Mouse (Mus musculus): Measurements from ENCODE around the gene Cebpb.
A peak's percentile ranks its signal among the peaks of the same experiment; 100 is the strongest.

Cebpb gene

DNA sequence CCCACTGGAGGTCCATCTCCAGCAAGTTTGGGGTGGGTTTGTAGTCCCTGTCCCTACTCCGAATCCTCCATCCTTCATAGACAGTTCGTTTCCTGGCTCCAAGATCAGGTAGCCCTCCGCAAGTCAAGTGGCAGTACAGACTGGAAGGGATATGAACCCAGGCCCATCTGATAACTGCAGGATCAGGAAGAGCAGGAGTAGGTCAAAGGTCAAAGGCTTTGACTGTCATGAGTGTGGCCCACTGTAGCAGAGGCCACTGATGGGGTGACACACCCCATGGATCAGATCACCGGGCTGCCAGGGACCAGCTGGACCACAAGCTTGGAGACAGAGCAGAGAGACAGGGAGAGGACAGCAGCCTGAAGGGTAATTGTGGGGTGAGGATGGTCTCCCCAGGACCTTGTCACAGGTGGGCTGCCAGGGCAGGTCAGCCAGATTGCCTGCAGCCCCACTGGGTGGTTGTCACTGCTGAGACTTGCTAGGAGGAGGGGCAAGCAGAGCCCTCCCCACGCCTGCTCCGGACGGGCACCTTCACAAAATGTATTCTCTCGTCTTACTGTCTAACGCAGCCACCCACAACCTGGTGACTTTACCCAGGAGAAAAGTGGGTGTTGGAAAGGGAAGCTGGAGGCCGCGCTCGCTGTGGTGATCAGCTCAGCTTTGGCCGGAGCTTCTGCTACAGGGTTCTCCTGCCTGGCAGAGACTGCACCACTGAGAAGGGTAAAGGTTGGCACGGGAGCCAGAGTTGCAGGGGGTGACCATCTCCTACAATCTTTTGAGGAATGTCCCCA, 3.4 kb downstream of the Cebpb start:
- no peak for DNase-seq

DNA sequence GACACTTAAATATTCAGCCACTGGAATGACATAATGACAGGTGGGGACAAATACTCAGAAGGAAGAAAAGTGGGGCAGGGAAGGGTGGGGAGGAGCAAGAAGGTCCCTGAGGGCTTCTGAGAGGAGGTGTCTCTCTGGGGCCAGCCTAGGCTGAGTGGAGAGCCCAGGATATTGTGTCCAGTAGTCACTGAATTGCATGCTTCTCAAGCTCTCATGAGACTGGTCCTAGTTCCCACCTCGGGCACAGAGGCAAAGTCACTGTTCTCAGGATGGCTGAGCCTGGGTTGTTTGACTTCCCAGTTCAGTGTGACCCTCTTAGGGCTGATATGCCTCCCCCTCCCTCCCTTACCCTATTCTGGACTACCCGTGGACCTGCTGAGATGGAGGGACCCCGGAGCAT, 4.1 kb downstream of the Cebpb start:
- no peak for DNase-seq

DNA sequence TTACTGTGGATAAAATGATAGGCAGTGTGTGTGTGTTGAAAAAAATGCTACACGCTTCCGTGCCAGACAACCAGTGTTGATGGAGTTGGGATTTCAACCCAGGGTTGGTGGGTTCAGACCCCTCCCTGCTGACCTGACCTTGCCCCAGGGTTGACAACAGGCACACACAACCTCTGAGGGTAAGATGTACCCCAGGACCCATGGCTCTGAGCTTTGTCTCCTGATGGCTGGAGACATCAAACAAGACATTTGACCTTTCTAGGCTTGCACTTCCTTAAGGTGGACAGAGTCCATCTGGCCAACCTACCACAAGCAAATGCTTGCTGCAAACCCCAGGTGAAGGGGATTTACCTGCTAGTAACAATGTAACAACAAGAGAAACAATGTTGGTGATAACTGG, 4.8 kb downstream of the Cebpb start:
- DNase-seq: no peak

DNA sequence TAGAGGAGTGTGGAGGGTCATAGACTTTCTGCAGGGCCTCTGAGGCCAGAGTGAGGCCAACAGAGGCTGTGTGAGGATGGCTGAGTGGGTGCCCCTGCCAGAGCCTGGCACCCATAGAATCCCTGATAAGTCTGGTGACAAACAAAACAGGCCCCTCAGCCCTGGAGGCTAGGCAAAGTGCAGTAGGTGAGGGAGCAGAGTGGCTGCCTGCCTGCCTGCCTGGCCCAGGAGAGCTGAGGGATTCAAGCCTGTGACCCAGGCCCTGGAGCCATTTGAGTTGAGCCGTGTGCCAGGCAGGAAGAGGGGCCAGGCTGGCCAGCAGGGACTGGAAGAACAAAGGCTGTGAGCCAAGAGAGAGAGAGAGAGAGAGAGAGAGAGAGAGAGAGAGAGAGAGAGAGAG, 5.5 kb downstream of the Cebpb start:
- no peak for DNase-seq

DNA sequence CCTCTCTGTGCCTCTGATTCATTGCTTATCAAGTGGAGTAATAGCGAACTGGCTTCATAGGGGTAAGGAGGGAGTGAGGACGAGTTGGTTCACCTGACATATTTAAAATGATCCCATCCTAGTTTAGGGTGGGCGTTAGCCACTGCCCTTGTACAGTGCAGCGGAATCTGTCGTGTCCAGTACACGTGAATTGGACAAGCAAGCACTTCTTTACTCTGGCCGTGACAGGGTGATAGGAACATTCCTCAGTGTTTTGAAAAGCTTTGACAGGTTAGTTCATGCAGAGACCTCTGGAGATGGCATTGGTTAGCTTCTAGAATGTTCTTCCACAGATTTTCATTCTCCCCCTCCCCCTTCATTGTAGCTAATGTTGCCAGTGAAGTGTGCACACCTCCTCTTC, 6.2 kb downstream of the Cebpb start:
- DNase-seq: no peak

DNA sequence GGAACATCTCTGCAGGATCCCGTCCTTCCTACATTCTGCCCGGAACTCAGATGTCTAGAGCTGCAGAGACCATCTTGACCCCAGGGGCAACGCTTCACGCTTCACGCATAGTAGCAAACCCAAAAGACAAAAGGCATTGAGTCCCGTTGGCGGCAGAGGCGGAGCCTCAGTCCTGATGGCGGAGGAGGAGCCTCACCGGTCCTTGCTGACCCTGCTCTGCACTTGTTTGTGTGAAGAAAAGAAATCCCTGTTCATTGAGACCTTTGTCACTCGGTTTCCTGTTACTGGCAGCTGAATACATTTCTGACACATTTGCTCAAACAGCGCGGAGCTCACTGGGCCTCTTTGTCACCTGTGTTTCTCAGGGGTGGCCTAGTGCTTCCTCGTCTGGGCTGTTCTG, 6.8 kb downstream of the Cebpb start:
- no peak for DNase-seq

DNA sequence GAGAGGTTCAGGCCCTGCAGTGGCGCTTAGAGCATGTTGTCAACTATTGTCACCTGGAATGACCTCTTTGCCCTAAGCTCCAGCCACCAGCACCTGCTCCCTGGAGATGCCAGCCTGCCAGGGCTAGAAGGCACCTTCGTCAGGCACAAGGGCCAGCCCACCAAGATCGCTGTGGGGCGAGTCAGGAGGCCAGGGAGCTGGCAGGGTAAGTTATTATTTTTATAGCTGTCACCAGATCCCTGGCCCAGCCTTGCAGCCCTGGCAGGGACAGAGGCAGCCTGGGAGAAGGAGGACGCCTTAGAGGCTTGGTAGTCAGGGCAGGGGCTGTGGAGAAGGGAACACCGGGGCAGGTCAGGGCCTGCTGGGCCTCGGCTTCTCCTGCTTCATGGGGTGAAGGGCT, 7.4 kb downstream of the Cebpb start:
- DNase-seq: no peak

DNA sequence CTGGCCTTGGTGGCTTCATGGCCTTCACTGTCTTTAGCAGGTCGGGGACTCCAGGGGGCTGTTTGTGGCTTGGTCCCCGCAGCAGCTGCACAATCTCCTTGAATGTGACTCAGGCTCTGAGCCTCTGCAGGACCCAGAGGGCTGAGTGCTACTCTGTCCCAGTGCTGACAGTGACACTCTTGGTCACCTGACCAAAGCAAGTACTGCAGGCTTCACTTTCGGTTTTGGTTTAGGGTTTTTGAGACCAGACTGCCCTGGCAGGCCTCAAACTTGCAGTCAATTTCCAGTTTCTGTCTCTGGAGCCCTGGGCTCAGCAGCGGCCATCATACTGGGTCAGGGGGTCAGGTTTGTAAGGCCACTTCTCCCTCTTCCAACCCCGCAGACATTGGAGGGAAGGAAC, 9.2 kb downstream of the Cebpb start:
- DNase-seq: peak; percentile 73 to 74

DNA sequence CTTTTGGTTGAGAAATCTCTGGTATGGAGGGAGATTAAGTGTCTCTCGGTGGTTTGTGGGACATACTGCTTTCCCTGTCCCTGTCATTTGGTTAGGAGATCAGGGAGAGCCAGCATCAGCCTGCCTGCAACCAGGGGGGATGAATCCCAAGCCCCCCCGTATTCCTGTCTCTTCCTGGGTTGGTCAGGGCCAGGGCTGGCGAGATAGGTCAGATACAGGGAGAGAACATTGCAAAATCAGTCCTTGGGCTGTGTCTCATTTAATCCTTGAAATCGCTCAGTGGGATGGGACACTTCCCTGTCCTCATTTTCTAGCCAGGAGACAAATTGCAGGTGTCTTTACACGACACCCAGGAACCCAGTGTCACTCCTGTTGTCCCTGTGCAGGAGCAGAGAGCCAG, 11.3 kb downstream of the Cebpb start:
- no peak for DNase-seq

DNA sequence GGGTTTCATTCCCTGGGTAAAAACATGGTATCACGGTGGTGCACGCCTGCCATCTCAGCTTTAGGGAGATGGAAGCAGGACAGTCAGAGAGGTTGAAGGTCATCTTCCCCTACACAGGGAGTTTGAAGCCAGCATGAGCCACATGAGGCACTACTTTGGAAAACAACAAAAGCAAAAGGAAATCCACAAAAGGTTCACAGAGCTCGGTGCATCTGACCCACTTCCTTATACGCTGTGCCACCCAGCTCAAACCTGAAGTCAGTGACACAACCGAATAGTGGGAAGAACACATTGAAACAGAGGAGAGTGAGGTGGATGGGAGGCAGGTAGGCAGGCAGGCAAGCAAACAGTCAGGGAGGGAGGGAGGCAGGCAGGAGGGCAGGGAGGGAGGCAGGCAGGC, 12.8 kb downstream of the Cebpb start:
- no peak for DNase-seq

DNA sequence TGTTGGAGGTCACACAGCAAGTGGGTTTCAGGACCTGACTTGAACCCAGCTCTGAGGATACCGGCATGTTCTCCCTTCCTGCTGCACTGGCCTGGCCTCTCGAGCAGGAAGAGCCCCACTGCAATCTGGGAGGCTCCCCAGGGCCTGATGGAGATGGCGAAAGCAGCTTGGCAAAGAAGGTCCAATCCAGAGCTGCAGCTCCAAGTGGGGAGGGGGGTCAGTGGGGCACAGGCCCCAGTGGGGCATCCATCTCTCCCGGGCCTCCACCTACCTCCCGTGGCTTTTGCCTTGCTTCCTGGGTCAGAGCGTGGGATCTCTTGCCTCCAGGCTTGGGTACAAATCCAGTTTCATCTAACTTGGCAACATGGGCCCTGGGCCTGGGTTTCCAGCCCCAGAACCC, 13.4 kb downstream of the Cebpb start:
- DNase-seq: no peak

DNA sequence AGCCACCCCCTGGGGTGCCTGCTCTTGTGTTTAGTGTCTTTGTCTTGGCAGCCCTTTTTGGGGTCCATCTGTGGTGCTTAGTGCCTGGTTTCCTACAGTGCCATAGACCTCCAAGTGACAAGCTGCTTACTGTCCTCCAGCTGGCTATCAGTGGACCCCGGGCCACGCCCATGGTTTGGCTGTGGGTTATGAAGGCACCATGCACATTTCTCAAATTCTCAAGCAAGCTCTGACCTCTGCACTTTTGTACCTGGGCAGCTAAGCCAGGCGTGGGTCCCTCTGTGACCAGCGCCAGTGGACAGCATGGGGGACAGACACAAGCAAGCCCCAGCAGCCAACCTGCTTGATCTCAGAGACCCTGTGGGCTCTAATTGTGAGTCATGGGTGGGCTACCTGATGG, 15.7 kb downstream of the Cebpb start:
- no peak for DNase-seq

DNA sequence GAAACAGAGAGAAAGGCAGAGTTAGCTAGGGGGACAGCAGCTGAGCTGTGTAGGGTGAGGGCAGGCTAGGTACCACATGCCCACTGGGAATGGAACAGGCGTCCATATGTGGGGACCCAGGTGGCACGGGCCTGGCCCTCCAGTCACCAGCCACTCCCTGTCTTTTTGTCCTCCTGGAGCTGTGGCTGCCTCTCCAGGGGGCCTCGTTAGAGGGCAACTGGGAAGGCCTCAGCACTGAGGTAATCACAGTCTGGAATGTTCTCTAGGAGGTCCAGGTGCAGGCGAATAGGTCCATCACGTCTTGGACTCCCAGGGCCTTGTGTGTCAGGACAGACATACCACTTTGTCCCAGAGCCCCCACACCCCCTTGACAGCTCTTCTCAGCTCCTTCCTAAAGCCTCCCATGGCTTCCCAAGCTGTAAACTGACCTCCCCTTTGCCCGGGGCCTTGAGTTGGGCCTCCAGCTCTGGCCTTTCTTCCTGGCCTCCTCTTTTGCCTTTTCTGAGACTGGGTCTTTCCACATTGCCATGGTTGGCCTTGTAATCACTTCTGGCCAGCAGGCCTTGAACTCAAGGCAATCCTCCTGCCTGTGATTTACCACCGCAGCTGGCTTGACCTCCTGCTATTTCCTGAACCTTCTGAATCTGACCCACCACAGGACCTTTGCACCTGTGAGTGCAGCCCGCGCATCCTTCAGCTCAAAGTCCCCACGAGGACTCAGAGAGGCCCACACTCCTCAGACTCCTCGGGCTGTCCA, 17.6 kb downstream of the Cebpb start:
- DNase-seq: no peak

DNA sequence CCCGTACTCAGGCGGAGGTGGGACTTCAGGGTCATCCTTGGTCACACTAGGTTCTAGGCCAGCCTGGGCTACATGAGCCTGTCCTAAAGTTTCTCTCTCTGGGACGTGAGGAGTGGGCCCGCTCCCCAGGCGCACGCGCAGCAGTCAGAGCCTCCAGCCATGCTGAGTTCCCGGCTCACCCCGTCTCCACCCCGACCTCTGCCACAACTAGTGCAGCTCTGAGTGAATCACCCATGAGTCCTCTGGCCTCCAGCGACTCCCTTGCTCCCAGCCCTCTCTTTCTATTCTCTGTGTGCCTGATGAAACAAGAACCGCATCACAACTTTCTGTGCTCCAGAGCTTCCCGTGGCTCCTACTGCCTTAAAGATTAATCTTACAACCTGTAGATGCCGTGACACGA, 19.7 kb downstream of the Cebpb start:
- DNase-seq: no peak

DNA sequence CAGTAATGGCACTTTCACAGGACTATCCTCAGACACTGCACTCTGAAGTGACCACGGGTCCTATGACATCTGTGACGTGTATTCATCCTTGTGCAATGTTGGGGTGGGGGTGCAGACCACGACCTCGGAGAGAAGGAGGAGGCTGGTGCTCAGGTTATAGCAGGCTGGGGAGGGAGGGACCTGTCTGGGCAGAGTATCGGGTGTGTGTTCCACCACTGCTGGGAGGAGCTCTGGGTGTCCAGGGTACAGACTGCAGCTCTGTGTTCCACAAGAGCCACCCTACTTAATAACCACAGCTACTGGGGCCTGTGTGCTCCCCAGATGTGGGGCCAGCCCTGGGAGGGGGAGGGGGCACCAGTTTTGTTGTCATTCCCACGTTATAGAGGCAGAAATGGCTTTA, 21.3 kb downstream of the Cebpb start:
- DNase-seq: no peak

DNA sequence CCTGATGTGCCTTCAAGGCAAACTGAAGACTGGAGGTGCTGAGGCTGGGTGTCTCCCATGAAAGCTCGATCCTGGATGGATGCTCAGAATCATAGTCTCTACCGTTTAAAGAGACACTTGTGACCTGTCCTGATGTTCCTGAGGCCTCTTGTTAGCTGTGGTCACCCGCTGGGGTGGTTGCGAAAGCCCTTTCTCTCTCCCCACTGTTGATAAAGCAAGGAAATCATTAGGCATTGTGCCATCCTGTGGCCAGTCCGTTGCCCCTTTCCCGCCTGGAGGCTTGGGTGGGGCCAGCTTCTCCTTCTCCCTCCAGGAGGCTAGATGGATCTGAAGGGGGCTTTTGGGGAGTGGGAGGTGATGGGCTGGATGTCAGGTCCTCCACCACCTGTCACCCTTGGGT, 21.9 kb downstream of the Cebpb start:
- DNase-seq: no peak

DNA sequence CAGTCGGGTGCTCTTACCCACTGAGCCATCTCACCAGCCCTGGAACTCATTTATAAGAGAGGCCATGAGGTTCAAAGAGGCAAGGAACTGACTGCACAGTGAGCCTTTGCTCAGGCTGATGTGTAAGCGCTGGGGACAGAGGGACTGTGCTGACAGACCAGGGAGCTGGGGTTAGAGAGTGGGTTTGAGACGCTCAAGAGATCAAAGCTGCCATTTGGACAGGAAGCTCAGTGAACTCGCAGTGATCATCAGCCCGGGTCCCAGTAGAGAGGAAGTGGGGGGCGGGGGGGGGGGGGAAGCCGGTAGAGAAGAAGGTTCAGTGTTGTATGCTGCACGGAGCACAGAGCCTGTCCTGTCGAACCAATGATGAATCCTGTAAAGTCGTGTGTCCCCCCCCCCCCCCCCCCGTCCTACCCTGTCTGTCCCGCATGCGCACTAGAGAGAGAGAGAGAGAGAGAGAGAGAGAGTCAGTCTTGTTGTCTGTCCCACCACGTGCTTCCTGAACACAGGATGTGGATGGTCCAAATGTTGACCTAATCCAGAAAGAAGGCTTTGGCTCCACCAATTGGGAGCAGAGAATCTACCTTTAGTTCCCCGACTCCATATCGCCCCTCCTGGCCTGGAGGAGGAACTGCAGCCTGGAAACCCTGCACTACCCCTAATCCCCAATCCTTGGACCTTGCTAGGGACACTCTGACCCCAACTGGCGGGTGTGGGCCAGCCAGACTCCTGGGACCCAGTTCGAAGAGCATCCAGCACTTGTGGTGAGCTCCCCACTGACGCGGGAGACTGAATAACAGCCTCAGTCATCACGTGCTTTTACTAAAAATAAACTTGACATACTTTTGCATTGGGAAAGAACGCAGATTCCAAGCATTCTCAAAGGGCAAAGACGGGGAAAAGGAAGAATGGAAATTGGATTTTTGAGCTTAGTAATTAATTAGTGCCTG, 24.4 kb downstream of the Cebpb start:
- DNase-seq: peak; percentile 79

DNA sequence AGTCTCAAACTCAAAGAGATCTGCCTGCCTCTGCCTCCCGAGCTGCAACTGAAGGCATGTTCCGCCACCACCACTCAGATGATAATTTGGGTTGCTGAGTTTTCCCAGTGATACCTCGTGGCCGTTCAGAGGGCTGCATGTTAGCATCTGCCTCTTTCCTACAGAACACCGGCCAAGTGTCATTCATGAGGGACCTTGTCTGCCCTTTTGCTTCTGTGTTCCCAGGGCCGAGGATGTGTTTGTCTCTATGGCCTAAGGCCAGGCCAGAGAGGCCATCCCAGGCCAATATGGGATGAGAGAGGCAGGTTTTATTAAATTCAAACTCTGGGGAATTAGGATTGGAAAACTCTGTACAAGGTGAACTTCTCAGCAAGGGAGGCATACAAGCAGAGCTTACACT, 25.6 kb downstream of the Cebpb start:
- DNase-seq: no peak

DNA sequence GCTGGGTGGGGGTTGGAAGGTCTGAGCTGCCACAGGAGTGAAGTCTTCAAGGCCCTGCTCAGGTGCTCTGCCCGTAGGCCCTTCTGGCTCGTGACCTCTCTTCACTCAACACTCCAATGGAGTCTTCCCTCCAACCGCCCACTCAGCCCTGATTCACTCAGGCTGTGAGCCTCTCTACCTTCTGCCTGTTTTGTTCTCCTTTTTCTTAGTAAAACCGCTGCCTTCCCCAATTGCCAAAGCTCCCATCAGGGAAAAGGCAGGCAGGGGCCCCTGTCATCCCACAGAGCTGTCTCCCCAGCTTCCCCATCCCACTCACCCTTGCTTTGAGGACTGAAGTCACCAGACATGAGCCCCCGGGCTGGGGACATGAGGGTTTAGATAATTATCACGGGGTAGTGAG, 26.3 kb downstream of the Cebpb start:
- DNase-seq: no peak

DNA sequence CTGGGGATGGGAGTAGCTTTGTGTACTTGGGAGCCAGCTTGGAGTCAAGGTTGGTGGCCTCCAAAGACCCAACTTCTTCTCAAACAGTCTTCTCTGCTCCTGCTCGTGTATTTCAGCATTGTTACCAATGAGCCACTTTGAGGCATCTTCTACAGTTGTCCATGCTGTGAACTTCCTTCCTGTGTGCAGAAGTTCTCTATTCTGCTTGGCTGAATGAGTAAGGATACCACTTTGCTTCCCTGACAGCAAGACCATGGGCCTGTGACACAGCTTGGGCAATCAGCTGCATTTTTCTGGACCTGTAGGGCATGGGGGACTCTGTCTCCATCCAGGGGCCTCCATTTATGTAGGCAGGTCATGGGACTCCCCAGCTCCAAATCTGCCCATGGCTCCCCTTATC, 28.5 kb downstream of the Cebpb start:
- no peak for DNase-seq

DNA sequence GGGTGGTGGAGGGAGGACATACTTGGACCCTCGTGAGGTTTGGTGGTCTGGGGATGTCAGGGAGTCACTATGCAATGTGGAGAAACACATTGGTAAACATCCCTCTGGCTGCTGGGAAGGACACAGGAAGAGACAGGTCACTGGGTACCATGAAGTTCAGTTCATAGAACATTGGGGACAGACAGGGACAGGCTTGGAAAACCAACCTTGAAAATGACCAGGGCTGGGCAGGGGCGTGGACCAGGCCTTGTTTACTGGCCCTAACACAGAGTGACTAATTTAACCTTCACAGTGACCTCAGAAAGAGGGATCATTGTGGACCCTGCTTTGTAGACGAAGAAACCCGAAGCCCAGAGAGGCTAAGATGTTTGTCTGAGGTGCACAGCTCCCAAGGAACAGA, 30.8 kb downstream of the Cebpb start:
- DNase-seq: no peak

DNA sequence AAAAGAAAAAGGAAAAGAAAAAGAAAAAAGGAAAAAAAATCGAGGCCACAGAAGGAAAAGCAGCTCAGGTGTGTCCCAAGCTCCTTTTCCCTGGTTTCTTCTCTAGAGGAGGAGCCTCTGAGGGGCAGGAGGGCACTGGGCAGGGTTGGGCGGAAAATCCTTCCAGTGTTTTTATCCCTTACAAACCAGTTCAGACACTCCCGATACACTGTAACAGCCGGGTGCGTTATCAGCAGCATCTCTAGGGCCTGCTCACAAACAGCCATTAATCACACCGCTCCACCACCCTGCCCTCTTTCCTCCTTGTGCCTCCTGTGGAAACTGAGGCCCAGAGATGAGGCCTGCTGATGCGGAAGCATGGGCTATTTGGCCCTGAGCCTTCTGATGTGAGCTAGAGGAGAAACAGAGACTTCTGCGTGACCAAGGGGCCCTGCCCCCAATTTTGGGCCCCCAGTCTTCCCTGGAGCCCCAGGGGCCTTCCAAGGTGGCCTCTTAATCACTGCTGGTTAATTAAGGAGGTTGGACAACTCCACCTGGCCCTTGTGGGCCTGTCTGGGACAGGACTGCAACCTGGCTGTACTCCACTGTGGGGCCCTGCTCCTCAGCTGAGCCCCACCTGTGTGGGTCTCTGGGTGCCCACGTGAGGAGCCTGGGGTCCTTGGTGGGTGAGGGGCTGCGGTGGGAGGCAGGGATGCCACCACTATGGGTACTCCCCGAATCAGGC, 32.6 kb downstream of the Cebpb start:
- DNase-seq: no peak

DNA sequence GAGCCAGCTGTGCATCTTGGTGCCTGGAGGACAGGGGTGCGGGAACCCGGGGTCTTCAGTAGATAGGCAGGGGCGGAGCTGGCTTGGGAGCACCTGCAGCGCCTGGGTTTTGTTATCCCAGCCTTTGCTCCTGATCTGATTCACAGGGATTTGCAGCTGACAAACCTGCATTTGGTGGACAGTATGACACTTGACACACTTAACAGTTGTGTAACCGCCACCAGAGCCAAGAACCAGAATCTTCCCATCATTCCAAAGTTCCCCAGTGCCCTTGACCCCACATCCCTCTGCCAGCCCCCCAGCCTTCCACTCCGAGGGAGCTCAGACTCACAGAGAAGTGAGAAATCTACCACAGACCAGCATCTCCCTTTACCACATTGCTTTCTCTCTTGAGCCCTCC, 33.8 kb downstream of the Cebpb start:
- no peak for DNase-seq
